Mouse (Mus musculus) yolk sac, embryonic 10.5 days (tissue): ENCODE measurements around the gene Mamdc4.
"Not testable (repeated sequence)": the region's sequence is repeated elsewhere in the genome, so short reads cannot be mapped to it uniquely, and the experiment has no call there.

Source experiments
- DNase-seq: peaks from one replicate; pipeline ENCODE4 v3.0.0-alpha.2; 2017; ENCODE audit warnings: low spot score

Gene Mamdc4

GRCm38 (mm10) chr2:25560551-25560950, 14.1 kb downstream of the Mamdc4 start:
- DNase-seq: no peak

- DNase-seq: no peak
Observed at GRCm38 (mm10) chr2:25558774-25559173, 15.9 kb downstream of the Mamdc4 start.

GRCm38 (mm10) chr2:25557964-25558360, 16.7 kb downstream of the Mamdc4 start:
- peak; percentile 76 for DNase-seq

DNA sequence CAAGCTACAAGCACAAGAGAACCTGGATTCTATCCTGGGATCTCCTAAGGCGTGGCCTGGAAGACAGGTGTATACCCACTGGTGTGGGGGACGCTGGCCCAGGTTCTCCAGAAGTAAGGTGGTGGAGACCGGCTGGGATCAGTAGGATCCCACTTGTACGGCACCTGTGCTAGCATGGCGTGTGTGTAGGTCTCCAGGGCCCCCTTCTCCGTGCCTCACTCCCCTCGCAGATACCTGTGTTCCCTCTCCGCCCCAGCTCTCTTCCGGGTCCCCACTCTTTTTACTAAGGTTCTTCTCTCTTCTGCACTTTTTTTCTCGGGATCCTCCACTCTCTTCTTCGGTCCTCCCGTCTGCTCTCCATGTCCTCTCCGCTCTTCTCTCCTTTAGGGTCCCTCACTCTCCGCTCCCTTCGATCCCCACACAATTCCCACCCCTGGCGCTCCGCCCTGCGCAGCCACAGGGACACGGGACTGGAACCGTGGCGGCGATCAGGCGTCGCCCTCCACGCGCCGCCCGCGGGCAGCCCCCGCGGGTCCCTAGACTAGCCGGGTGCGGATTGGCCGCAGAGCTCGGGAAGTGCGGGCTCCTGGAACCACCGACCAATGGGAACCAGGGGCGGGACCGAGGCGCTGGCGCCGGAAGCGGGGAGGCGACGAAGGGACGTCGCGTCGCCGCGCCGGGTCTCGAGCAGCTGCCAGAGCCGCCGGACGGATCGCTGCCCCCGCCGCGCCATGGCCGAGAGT, 17.3 kb downstream of the Mamdc4 start, which contains the start of gene Edf1:
Edf1 (plus strand) TSS at position 627 of the 743 bp plus-strand sequence.
- DNase-seq: peak; percentile 92

- DNase-seq: no peak
Observed at GRCm38 (mm10) chr2:25556296-25556695, 18.3 kb downstream of the Mamdc4 start.

DNA sequence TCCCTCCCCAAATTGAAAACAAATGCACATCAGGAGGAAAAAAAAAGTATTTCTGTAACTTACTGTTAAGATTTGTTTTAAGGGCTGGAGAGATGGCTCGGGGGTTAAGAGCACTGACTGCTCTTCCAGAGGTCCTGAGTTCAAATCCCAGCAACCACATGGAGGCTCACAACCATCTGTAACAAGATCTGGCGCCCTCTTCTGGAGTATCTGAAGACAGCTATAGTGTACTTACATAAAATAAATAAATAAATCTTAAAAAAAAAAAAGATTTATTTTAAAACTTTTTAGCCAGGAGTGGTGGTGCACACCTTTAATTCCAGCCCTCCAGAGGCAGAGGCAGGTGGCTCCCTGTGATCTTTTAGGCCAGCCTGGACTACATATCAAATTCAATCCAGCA, 19.2 kb downstream of the Mamdc4 start:
- not testable (repeated sequence) for DNase-seq

DNA sequence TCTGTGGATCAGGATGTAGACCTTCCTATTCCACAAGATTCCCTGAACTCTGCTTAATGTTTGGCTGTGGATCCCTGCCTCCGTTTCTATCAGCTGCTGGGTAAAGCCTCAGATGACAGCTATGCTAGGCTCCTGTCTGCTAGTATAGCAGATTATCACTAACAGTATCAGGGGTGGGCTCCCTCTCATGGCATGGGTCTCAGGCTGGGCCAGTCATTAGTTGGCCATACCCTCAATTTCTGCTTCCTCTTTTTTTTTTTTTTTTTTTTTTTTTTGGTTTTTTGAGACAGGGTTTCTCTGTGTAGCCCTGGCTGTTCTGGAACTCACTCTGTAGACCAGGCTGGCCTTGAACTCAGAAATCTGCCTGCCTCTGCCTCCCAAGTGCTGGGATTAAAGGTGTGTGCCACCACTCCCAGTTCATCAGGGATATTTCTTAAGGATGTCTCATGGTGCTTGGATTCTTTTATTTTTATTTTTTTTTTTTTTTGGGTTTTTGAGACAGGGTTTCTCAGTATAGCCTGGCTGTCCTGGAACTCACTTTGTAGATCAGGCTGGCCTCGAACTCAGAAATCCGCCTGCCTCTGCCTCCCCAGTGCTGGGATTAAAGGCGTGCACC, 21.4 kb downstream of the Mamdc4 start:
- DNase-seq: not testable (repeated sequence)

GRCm38 (mm10) chr2:25551186-25551585, 23.5 kb downstream of the Mamdc4 start:
- no peak for DNase-seq

DNA sequence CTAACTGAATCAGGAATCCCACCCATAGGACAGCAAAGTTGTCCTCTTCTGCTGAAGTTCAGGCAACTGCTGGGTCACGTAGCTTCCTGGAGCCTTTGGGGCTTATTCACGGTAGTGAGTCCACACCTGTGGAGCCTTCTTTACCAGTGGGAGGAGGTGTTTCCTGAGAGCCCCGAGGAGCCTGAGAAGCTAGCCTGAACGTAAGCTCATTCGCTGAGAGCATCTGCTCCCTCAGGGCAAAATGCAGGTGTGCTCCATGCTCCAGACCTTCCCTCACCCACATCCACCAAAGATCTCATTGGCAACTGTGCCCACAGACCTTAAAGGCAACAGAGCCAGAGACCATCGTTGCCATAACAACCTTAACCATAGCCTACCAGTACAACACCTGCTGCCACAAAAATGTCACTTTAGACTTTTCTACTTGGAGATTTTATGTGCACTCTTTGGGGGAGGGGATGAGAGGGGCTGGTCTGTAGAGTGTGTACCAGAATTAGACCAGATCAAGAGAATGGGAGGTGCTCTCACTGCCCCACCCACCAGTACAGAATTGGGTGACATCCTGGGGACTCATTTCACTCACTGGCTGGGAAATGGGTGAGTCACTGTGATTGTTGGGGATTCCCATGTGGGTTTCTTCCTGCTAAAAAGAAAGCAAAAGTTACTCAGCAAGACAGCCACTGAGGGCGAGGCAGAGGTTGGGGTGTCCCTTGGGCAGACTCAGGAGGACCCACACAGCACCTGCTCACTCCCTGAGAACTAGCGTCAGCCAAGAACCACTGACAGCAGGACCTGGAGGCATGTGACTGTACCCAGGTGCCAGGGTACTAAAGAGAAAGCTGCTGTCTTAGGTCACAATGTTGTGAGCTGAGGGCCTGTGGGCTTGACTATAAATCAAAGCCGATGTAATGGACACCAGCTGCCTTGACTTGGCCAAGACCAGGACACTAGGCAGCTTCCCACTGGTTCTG, 25.3 kb downstream of the Mamdc4 start:
- no peak for DNase-seq

GRCm38 (mm10) chr2:25546811-25547491, 27.7 kb downstream of the Mamdc4 start, which contains the start of gene Traf2:
Gene Traf2 (minus strand): TSS chr2:25546940.
- peak; percentile 99 for DNase-seq

DNA sequence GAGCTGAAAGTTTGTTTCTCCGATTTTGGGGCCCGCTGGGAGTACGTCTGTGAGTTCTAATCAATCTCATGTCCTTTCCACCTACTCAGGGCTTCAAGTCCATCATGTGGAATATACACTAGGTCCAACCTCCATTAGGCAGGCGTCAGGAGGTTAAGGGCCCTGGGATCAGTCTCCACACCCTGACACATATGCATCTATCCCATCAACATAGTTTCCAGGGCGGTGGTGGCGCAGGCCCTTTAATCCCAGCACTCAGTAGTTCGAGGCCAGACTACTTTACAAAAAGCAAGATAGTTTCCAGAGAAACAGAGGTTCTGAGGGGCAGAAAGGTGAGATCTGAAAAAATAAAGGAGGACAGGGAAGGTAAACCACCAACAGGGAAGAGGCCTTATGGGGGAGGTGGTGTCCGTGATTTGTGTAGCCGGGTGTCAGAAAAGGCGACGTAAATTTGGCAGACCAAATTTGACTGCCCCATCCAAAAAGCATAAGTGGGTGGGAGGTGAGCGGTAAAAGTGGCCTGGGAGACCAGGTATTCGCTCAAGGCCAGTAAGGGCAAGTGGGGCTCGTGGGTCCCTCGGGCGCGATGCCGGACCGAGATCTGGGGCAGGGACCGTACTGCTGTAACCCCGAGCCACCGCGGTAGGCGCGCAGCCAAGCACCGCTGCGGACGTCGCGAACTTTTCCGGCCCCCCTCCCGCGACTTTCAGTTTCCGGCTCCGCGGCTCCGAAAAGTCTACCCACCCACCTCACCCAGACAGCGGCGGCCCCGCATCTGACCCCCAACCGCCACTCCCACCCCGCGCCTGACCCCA, 28.4 kb downstream of the Mamdc4 start:
- no peak for DNase-seq

DNA sequence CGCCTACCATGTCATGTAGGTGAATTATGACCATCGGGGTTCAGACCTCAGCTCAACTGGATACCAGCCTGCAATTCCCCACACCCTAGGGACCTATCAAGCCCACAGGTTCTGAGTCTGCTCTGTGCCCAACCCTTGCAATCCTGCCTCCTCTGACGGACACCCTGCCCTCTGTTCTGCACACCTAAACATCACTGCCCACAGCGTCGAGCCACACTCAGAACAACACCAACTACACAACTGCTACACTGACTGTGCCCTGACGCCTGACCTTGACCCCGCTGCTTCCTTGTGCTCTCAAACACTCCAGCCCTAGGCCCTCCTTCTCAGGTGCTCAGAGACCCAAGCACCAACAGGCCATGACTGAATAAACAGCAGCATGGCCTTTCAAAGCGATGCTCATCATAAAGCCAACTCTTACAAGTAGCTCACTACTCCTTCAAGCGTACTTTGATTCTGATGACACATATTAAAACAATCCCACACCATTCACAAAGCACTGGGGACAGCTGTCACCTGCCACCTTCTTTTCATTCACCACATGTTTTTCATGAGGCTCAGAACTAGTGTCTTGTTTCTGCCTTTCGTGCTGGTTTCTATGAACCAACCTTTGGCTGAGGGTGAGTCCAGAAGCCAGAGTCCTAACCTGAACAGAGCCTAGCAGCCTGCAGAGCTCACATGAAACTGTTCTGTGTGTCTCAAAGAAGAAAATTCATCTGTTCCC, 32.8 kb downstream of the Mamdc4 start:
- no peak for DNase-seq

- DNase-seq: no peak
Observed at GRCm38 (mm10) chr2:25540541-25540948, 34.1 kb downstream of the Mamdc4 start.

DNA sequence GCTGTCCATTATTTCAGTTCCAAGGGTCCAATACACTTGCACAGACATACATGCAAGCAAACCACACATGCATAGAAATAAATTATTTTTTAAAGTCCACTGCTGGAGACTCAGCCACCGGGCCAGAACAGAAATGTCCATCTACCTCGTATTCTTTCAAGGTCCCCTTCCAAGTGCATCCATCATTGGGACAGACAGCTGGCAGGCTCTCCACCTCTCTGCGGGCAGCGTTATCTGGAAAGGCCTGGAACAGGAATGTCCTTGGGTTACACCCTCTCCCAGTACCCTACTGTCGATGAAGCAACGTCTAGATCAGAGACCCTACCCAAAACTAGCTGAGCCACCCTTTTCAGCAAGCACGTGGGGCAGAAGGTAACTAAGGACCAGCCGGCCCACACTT, 38.1 kb downstream of the Mamdc4 start:
- DNase-seq: no peak

DNA sequence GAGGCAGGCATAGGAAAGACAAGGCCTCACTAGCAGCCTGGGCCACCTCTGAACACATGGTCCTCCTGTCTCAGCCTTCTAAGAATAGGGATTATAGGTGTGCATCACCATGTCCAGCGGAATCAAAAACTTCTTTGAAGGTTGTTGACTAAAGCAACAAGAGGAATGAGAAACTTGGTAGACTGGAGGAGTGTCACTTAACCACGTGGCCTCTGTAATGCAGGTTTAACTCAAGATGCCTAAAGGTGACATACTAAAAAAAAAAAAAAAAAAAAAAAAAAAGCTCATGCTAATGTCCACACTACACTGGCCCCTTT, 39.8 kb downstream of the Mamdc4 start:
- DNase-seq: no peak

DNA sequence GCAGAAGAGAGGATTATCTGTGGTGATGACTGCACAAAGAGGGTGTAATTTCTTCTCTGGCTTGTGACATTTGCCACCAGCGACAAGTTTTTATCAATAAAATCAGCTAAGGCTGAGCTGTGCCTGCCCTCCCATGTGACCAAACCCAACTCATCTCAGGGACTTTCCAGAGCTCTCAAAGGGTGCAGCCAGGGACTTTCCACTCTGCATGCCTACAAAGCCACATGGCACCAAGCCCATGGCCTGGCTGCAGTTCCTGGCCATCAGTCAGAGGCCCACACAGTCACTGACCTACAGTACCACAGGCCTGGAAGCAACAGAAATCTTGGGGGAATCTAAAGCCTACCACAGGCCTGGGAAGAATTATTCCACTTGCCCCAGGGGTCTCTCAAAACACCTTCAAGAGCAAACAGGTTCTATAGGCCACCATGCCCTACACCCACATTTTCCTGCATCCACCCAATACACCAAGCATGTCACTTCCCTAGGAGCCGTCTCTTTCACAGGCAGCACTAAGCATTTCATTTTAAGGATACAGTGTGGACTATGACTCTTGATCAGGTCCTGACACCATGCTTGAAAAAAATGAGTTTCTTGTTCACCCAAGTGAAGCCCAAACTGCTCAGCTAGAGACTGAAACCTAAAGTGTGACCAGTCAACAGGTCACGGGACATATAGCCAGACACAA, 40.3 kb downstream of the Mamdc4 start:
- no peak for DNase-seq

GRCm38 (mm10) chr2:25533707-25534106, 40.9 kb downstream of the Mamdc4 start:
- DNase-seq: no peak

DNA sequence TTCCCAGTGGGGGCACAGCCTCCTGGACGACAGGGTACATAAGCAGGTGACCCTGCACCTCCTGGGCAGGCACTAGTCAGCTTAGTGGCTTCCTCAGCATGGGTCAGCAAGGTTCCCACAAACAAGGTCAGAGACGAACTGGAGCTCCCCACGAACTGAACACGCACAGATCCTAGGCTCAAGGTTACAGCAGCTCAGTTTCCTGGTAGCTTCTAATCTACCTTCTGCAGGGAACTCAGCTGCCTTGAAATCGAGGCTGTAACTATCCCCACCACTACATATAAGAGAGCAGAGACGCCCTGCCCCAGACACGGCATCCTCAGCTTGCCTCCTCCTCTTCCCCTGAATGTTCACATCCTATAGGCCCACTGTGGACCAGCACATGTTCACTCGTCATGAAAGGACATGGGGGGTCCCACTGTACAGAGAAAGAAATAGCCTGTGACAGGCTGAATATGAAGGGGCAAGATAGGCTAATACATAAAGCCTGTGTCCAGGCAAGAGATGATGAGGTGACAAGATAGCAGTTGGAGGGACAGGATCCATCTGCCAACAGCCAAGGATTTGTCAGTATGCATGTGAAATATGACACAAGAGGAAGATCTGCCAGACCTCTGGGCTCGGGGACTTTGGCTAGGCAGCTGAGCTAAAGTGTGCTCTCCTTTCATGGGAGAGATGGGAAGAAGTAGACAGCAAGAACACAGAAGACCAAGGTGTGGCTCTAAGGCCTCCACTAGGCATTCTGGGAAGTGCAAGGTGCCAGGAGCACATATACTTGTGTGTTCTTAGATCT, 47.9 kb downstream of the Mamdc4 start:
- DNase-seq: no peak
